Mouse (Mus musculus): ENCODE results near the gene Sirt5. TPM values are rescaled to one million over a fixed set of nuclear protein-coding genes. Genes with fewer than 3 reads are reported as not detected.

Sirt5 gene
- polyA plus RNA-seq, 1 experiment from 2014 or later, result 42.6 TPM

- Histone ChIP-seq H3K4me1 (no peaks in the 10 kb centered on the region), H3K27me3 (no peaks in the 10 kb centered on the region), H3K4me3 (no peak overlapping the region), H3K9ac (no peak overlapping the region), H3K36me3 (peaks cover 43% of the 10 kb centered on the region), H3K4me2 (replicated peaks) (no peak overlapping the region), H3K9me3 (no peaks in the 10 kb centered on the region), H3K27ac (no peak overlapping the region)
- ATAC-seq (ENCODE audit: low FRiP score, low read depth), result no peak
- whole genome bisulfite sequencing, result 92% methylated on average over 10 of the region's 10 CpGs
These were observed 20.0 kb downstream of the Sirt5 start for GRCm38 (mm10) chr13:43385321-43385720.

- peak; percentile 53 for ATAC-seq (ENCODE audit: low FRiP score, low read depth)
- Histone ChIP-seq H3K27ac (no peak overlapping the region), H3K9ac (no peak overlapping the region), H3K4me3 (peak overlapping the region; percentile 75), H3K4me2 (replicated peaks) (peak overlapping the region; percentile 69), H3K36me3 (peaks cover 52% of the 10 kb centered on the region), H3K27me3 (no peaks in the 10 kb centered on the region), H3K4me1 (peaks cover 13% of the 10 kb centered on the region), H3K9me3 (peaks cover 7% of the 10 kb centered on the region; the same call in 1 of the 2 replicates)
- WGBS, result 54% methylated on average over 14 of the region's 17 CpGs
These were observed 32.5 kb downstream of the Sirt5 start for GRCm38 (mm10) chr13:43397700-43398296.

- Histone ChIP-seq H3K27ac (peak within 1 kb of the TSS; percentile 92), H3K9me3 (peaks cover 7% of the 10 kb centered on the region; the same call in 1 of the 2 replicates), H3K4me2 (replicated peaks) (peak within 1 kb of the TSS; percentile 69), H3K9ac (peak within 1 kb of the TSS; percentile 89), H3K4me1 (peaks cover 13% of the 10 kb centered on the region), H3K4me3 (peak within 1 kb of the TSS; percentile 75), H3K27me3 (no peaks in the 10 kb centered on the region), H3K36me3 (peaks cover 57% of the 10 kb centered on the region)
- ATAC-seq (ENCODE audit: low FRiP score, low read depth), result peak; percentile 90
- 1% methylated on average over 72 of the region's 72 CpGs for WGBS
These were observed 33.2 kb downstream of the Sirt5 start, which contains the start of gene Nol7 for GRCm38 (mm10) chr13:43398297-43399080. TSS of gene Nol7 (plus strand) at chr13:43398390.

GRCm38 (mm10) chr13:43399576-43399975 lies 34.3 kb downstream of the Sirt5 start:
- H3K9me3 ChIP-seq, result 0 out of 2 replicates have a peak, but pooled peaks cover under 1% of the 10 kb centered on the region
- H3K4me3 ChIP-seq, result peak overlapping the region; percentile 75
- H3K36me3 ChIP-seq, result peaks cover 57% of the 10 kb centered on the region
- H3K9ac ChIP-seq, result no peak overlapping the region; the same call in 1 of the 2 replicates
- H3K27me3 ChIP-seq, result no peaks in the 10 kb centered on the region
- peaks cover 13% of the 10 kb centered on the region for H3K4me1 ChIP-seq
- WGBS, result 86% methylated on average over 5 of the region's 5 CpGs
- no peak for ATAC-seq (ENCODE audit: low FRiP score, low read depth)
- no peak overlapping the region for H3K27ac ChIP-seq
- H3K4me2 ChIP-seq (replicated peaks), result peak overlapping the region; percentile 69

GRCm38 (mm10) chr13:43412311-43412710 lies 47.0 kb downstream of the Sirt5 start:
- H3K27ac ChIP-seq, result no peak overlapping the region
- no peaks in the 10 kb centered on the region for H3K4me1 ChIP-seq
- ATAC-seq (ENCODE audit: low FRiP score, low read depth), result no peak
- no peaks in the 10 kb centered on the region for H3K27me3 ChIP-seq
- no peak overlapping the region for H3K9ac ChIP-seq
- H3K9me3 ChIP-seq, result no peaks in the 10 kb centered on the region
- 87% methylated on average over 7 of the region's 7 CpGs for WGBS
- H3K36me3 ChIP-seq, result peaks cover 67% of the 10 kb centered on the region
- H3K4me3 ChIP-seq, result no peak overlapping the region
- no peak overlapping the region for H3K4me2 ChIP-seq (replicated peaks)

- H3K9me3 ChIP-seq, result no peaks in the 10 kb centered on the region
- H3K4me2 ChIP-seq (replicated peaks), result no peak overlapping the region
- WGBS, result 97% methylated on average over 2 of the region's 2 CpGs
- H3K36me3 ChIP-seq, result peaks cover 67% of the 10 kb centered on the region
- no peak overlapping the region for H3K4me3 ChIP-seq
- H3K27me3 ChIP-seq, result no peaks in the 10 kb centered on the region
- no peak for ATAC-seq (ENCODE audit: low FRiP score, low read depth)
- H3K4me1 ChIP-seq, result no peaks in the 10 kb centered on the region
- H3K9ac ChIP-seq, result no peak overlapping the region
- no peak overlapping the region for H3K27ac ChIP-seq
These were observed 48.3 kb downstream of the Sirt5 start for GRCm38 (mm10) chr13:43413611-43414010.

GRCm38 (mm10) chr13:43415249-43415648 lies 50.0 kb downstream of the Sirt5 start:
- Histone ChIP-seq H3K9me3 (no peaks in the 10 kb centered on the region), H3K27me3 (no peaks in the 10 kb centered on the region), H3K27ac (no peak overlapping the region), H3K4me2 (replicated peaks) (no peak overlapping the region), H3K9ac (no peak overlapping the region), H3K36me3 (peaks cover 77% of the 10 kb centered on the region), H3K4me3 (no peak overlapping the region), H3K4me1 (no peaks in the 10 kb centered on the region)
- 89% methylated on average over 1 of the region's 1 CpGs for WGBS
- ATAC-seq (ENCODE audit: low FRiP score, low read depth), result no peak

GRCm38 (mm10) chr13:43428436-43428835 lies 63.1 kb downstream of the Sirt5 start:
- Histone ChIP-seq H3K9ac (no peak overlapping the region), H3K4me2 (replicated peaks) (no peak overlapping the region), H3K9me3 (no peaks in the 10 kb centered on the region), H3K27me3 (no peaks in the 10 kb centered on the region), H3K4me3 (no peak overlapping the region), H3K4me1 (no peaks in the 10 kb centered on the region), H3K27ac (no peak overlapping the region), H3K36me3 (peaks cover 29% of the 10 kb centered on the region)
- 78% methylated on average over 4 of the region's 4 CpGs for whole genome bisulfite sequencing
- no peak for ATAC-seq (ENCODE audit: low FRiP score, low read depth)

- no peaks in the 10 kb centered on the region for H3K4me1 ChIP-seq
- H3K27ac ChIP-seq, result no peak overlapping the region
- no peak for ATAC-seq (ENCODE audit: low FRiP score, low read depth)
- peaks cover 17% of the 10 kb centered on the region for H3K36me3 ChIP-seq
- H3K4me2 ChIP-seq (replicated peaks), result no peak overlapping the region
- no peaks in the 10 kb centered on the region for H3K9me3 ChIP-seq
- H3K4me3 ChIP-seq, result no peak overlapping the region
- no peaks in the 10 kb centered on the region for H3K27me3 ChIP-seq
- WGBS, result 86% methylated on average over 2 of the region's 2 CpGs
- no peak overlapping the region for H3K9ac ChIP-seq
These were observed 68.1 kb downstream of the Sirt5 start for GRCm38 (mm10) chr13:43433395-43433794.

GRCm38 (mm10) chr13:43440376-43440775 lies 75.1 kb downstream of the Sirt5 start:
- no peak for ATAC-seq (ENCODE audit: low FRiP score, low read depth)
- H3K4me1 ChIP-seq, result peaks cover 10% of the 10 kb centered on the region; the same call in 1 of the 2 replicates
- no peak overlapping the region for H3K9ac ChIP-seq
- H3K36me3 ChIP-seq, result no peaks in the 10 kb centered on the region
- WGBS, result 100% methylated on average over 1 of the region's 1 CpGs
- no peaks in the 10 kb centered on the region for H3K9me3 ChIP-seq
- no peaks in the 10 kb centered on the region for H3K27me3 ChIP-seq
- no peak overlapping the region for H3K4me2 ChIP-seq (replicated peaks)
- no peak overlapping the region for H3K4me3 ChIP-seq
- H3K27ac ChIP-seq, result no peak overlapping the region

GRCm38 (mm10) chr13:43442551-43442950 lies 77.3 kb downstream of the Sirt5 start:
- ATAC-seq (ENCODE audit: low FRiP score, low read depth), result no peak
- Histone ChIP-seq H3K27me3 (no peaks in the 10 kb centered on the region), H3K9me3 (no peaks in the 10 kb centered on the region), H3K4me3 (no peak overlapping the region), H3K9ac (no peak overlapping the region), H3K4me1 (peaks cover 14% of the 10 kb centered on the region), H3K4me2 (replicated peaks) (no peak overlapping the region), H3K36me3 (no peaks in the 10 kb centered on the region), H3K27ac (no peak overlapping the region)
- 81% methylated on average over 1 of the region's 1 CpGs for WGBS

GRCm38 (mm10) chr13:43443706-43444105 lies 78.4 kb downstream of the Sirt5 start:
- Histone ChIP-seq H3K9me3 (no peaks in the 10 kb centered on the region), H3K27me3 (no peaks in the 10 kb centered on the region), H3K4me2 (replicated peaks) (no peak overlapping the region), H3K4me3 (no peak overlapping the region), H3K36me3 (no peaks in the 10 kb centered on the region), H3K4me1 (peaks cover 14% of the 10 kb centered on the region), H3K9ac (no peak overlapping the region), H3K27ac (no peak overlapping the region)
- WGBS, result 98% methylated on average over 4 of the region's 4 CpGs
- no peak for ATAC-seq (ENCODE audit: low FRiP score, low read depth)
